Mouse (Mus musculus) right cerebral cortex, postnatal 14 days (tissue): ENCODE data around the gene Urb1.

ENCODE experiments used
- DNase-seq: peaks from one replicate; pipeline ENCODE4 v3.0.0; 2022

The Urb1 gene

GRCm38 (mm10) chr16:90822981-90823380, 12.8 kb upstream of the Urb1 start:
- no peak for DNase-seq

GRCm38 (mm10) chr16:90822284-90822935, 12.2 kb upstream of the Urb1 start:
- DNase-seq: no peak

GRCm38 (mm10) chr16:90821046-90821697, 11.0 kb upstream of the Urb1 start:
- DNase-seq: no peak

- no peak for DNase-seq
Measured at GRCm38 (mm10) chr16:90820326-90820725, 10.1 kb upstream of the Urb1 start.

GRCm38 (mm10) chr16:90812086-90812485, 1.9 kb upstream of the Urb1 start:
- no peak for DNase-seq

- DNase-seq: no peak
Measured at GRCm38 (mm10) chr16:90810716-90811256, 573 bp upstream of the Urb1 start.

- DNase-seq: no peak
Measured at GRCm38 (mm10) chr16:90804466-90804865, 5.7 kb downstream of the Urb1 start.

- DNase-seq: no peak
Measured at GRCm38 (mm10) chr16:90801928-90802327, 8.3 kb downstream of the Urb1 start.

- DNase-seq: no peak
Measured at GRCm38 (mm10) chr16:90801251-90801650, 9.0 kb downstream of the Urb1 start.

GRCm38 (mm10) chr16:90799840-90800239, 10.4 kb downstream of the Urb1 start:
- DNase-seq: no peak

GRCm38 (mm10) chr16:90798848-90799247, 11.4 kb downstream of the Urb1 start:
- no peak for DNase-seq

- no peak for DNase-seq
Measured at GRCm38 (mm10) chr16:90798446-90798845, 11.8 kb downstream of the Urb1 start.

GRCm38 (mm10) chr16:90794708-90795107, 15.5 kb downstream of the Urb1 start:
- DNase-seq: no peak

GRCm38 (mm10) chr16:90792500-90792899, 17.7 kb downstream of the Urb1 start:
- DNase-seq: no peak

GRCm38 (mm10) chr16:90792066-90792465, 18.1 kb downstream of the Urb1 start:
- no peak for DNase-seq

- no peak for DNase-seq
Measured at GRCm38 (mm10) chr16:90790946-90791345, 19.3 kb downstream of the Urb1 start.

GRCm38 (mm10) chr16:90788580-90788979, 21.6 kb downstream of the Urb1 start:
- no peak for DNase-seq

- DNase-seq: no peak
Measured at GRCm38 (mm10) chr16:90785257-90785656, 25.0 kb downstream of the Urb1 start.

- no peak for DNase-seq
Measured at GRCm38 (mm10) chr16:90783302-90783701, 26.9 kb downstream of the Urb1 start.

- no peak for DNase-seq
Measured at GRCm38 (mm10) chr16:90779783-90780182, 30.4 kb downstream of the Urb1 start.

- no peak for DNase-seq
Measured at GRCm38 (mm10) chr16:90775946-90776520, 34.2 kb downstream of the Urb1 start.

- no peak for DNase-seq
Measured at GRCm38 (mm10) chr16:90774646-90775045, 35.6 kb downstream of the Urb1 start.

- DNase-seq: no peak
Measured at GRCm38 (mm10) chr16:90774216-90774615, 36.0 kb downstream of the Urb1 start.

- no peak for DNase-seq
Measured at GRCm38 (mm10) chr16:90766919-90767454, 43.2 kb downstream of the Urb1 start.
